14 mouse cellular contexts compared by ENCODE assay signal in the genomic region with DNA sequence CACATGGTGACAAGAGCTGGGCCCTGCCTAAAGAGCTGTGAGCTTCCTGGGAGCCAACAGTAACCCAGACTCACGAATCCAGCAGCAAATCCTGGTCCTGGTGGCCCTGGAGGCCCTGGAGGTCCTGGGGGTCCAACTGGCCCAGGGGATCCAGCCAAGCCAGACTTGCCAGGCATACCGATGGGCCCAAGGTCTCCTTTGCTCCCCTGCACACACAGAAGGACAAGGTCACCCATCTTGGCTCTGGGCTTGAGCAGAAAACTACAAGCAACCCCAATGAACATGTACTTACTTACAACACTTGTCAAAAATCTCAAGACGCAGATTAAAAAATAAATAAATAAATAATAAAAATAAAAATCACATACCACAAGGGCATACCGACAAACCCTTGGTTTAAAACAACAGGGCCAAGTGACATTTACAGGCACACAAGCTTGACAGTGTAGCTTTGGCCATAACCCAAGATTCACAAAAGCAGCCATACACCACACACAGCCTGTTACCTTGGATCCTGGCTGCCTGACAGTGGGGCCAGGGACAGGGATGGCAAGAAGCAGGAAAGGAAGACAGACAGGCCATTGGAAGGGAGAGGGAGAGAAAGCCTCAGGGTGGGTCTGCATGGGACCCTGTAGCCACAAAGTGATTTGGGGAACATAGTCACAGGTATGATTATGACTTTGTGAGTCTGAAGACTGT. TPM values are rescaled to one million over a fixed set of nuclear protein-coding genes. Genes with fewer than 3 reads are reported as not detected.
DNase-seq lines count a peak whose midpoint lies in the region; ATAC-seq and TF ChIP-seq lines count a peak whose summit lies in the region.
"Had no signal": no experiment of that assay in that cellular context is flagged by ENCODE, and none has a peak within 500 bp of the region (broad histone marks: within the 10 kb centered on the region; RNA-seq: fewer than 3 reads in every experiment).

No protein-coding gene starts in this region.

- no peak for TF ChIP-seq CTCF in heart, postnatal 0 days (IDR thresholded peaks at IDR 0.05; ENCODE audit: low read depth)

- H3K4me1 ChIP-seq in heart, postnatal 0 days (ENCODE audit: control insufficient read depth, insufficient read depth) = no peaks in the 10 kb centered on the region
- no peaks in the 10 kb centered on the region for H3K4me1 ChIP-seq in heart, embryonic 10.5 days
- no peaks in the 10 kb centered on the region for H3K4me1 ChIP-seq in neural tube, embryonic 13.5 days (replicated peaks)
- H3K4me1 ChIP-seq: lung, embryonic 15.5 days; stomach, embryonic 15.5 days had no signal

- no peaks in the 10 kb centered on the region for H3K27me3 ChIP-seq in heart, postnatal 0 days (ENCODE audit: control insufficient read depth, insufficient read depth, low read length)
- H3K27me3 ChIP-seq in heart, embryonic 10.5 days (ENCODE audit: insufficient read depth, poor library complexity, severe bottlenecking) = no peaks in the 10 kb centered on the region
- no peaks in the 10 kb centered on the region for H3K27me3 ChIP-seq in neural tube, embryonic 13.5 days
- H3K27me3 ChIP-seq: lung, embryonic 15.5 days; stomach, embryonic 15.5 days had no signal

- peak; percentile 56 for ATAC-seq in heart, postnatal 0 days (ENCODE audit: insufficient read depth, low read depth)
- 0 out of 2 replicates have a peak, but pooled peaks have one; percentile 30 for ATAC-seq in neural tube, embryonic 13.5 days (ENCODE audit: low read depth)

- peaks cover 12% of the 10 kb centered on the region; the same call in 1 of the 2 replicates for H3K36me3 ChIP-seq in heart, postnatal 0 days (replicated peaks; ENCODE audit: control insufficient read depth, insufficient read depth, low read length)
- H3K36me3 ChIP-seq in heart, embryonic 10.5 days = peaks cover 97% of the 10 kb centered on the region
- no peaks in the 10 kb centered on the region for H3K36me3 ChIP-seq in neural tube, embryonic 13.5 days

- H3K27ac ChIP-seq in heart, postnatal 0 days (ENCODE audit: low read depth) = no peak overlapping the region
- H3K27ac ChIP-seq in heart, embryonic 10.5 days = no peak overlapping the region
- no peak overlapping the region for H3K27ac ChIP-seq in neural tube, embryonic 13.5 days (replicated peaks)
- H3K27ac ChIP-seq: lung, embryonic 15.5 days; stomach, embryonic 15.5 days had no signal

- H3K9me3 ChIP-seq in heart, postnatal 0 days (replicated peaks; ENCODE audit: control insufficient read depth, low read length) = no peaks in the 10 kb centered on the region
- H3K9me3 ChIP-seq in heart, embryonic 10.5 days = no peaks in the 10 kb centered on the region
- no peaks in the 10 kb centered on the region for H3K9me3 ChIP-seq in neural tube, embryonic 13.5 days
- H3K9me3 ChIP-seq: G1E; lung, embryonic 15.5 days; stomach, embryonic 15.5 days had no signal

- no peak overlapping the region for H3K4me3 ChIP-seq in heart, postnatal 0 days (ENCODE audit: low read depth, low read length)
- no peak overlapping the region for H3K4me3 ChIP-seq in heart, embryonic 10.5 days
- H3K4me3 ChIP-seq in neural tube, embryonic 13.5 days = no peak overlapping the region
- H3K4me3 ChIP-seq: lung, embryonic 15.5 days; stomach, embryonic 15.5 days had no signal

- no peak overlapping the region for H3K4me2 ChIP-seq in heart, postnatal 0 days (ENCODE audit: low read depth, low read length)
- no peak overlapping the region for H3K4me2 ChIP-seq in neural tube, embryonic 13.5 days
- H3K4me2 ChIP-seq: heart, embryonic 11.5 days; liver, embryonic 11.5 days; lung, embryonic 15.5 days; stomach, embryonic 15.5 days had no signal

- no peak for TF ChIP-seq EP300 in heart, postnatal 0 days (IDR thresholded peaks at IDR 0.05; ENCODE audit: low read depth)

- no peak for DNase-seq in heart, postnatal 0 days (ENCODE audit: low spot score)
- no peak for DNase-seq in heart, embryonic 10.5 days (ENCODE audit: low spot score)
- DNase-seq in neural tube, embryonic 10.5 days (ENCODE audit: extremely low spot score, low spot score) = no peak
- DNase-seq in cerebellum, adult 18-20 months = peak; percentile 53 to 64
- DNase-seq in thymus, postnatal 4 days = no peak
- no peak for DNase-seq in retina, postnatal 1 day
- DNase-seq: gastrocnemius, postnatal 10 days; right cerebral cortex, adult 18-20 months had no signal

- H3K9ac ChIP-seq in heart, postnatal 0 days (replicated peaks; ENCODE audit: low read depth, low read length) = no peak overlapping the region
- H3K9ac ChIP-seq in neural tube, embryonic 13.5 days = no peak overlapping the region
- H3K9ac ChIP-seq: lung, embryonic 15.5 days; stomach, embryonic 15.5 days had no signal

- WGBS in heart, postnatal 0 days = 54% methylated on average over 4 of the region's 4 CpGs
- 83% methylated on average over 4 of the region's 4 CpGs for WGBS in heart, embryonic 10.5 days
- WGBS in neural tube, embryonic 13.5 days = 87% methylated on average over 4 of the region's 4 CpGs

RNA-seq across cellular contexts. Expression of a gene that starts 42.4 kb away (rescaled TPM):
- total RNA-seq in heart, postnatal 0 days (2014; rRNA removed; ENCODE audit: low replicate concordance) = 6.2 and 8.5 TPM in 2 replicates
- 7.1 and 8.2 TPM in 2 replicates for polyA plus RNA-seq in heart, postnatal 0 days (2015; fragmentation: Nextera tagmentation; extraction: Ambion mirVana)
- polyA plus RNA-seq in heart, embryonic 10.5 days (2016; fragmentation: Nextera tagmentation; extraction: Ambion mirVana) = 18.7 and 26.5 TPM in 2 replicates
- 33.9 and 34.9 TPM in 2 replicates for polyA plus RNA-seq in neural tube, embryonic 13.5 days (2015; fragmentation: Nextera tagmentation; extraction: Ambion mirVana)

Comparison
In these comparisons a context has a peak if more than half of its experiments do, and no peak if none do; other contexts are left out.
1. DNase-seq: peak in cerebellum, adult 18-20 months (2 of 2); none in heart, postnatal 0 days (single experiment), heart, embryonic 10.5 days (single experiment), neural tube, embryonic 10.5 days (single experiment), thymus, postnatal 4 days (single experiment) and retina, postnatal 1 day (single experiment).